Mouse (Mus musculus): Measurements from ENCODE around the gene Zfp598. TPM values are rescaled to one million over a fixed set of nuclear protein-coding genes. Genes with fewer than 3 reads are reported as not detected.
A peak's percentile ranks its signal among the peaks of the same experiment; 100 is the strongest.

Zfp598 gene
- polyA plus RNA-seq, 1 experiment from 2014 or later: 24.5 TPM

DNA sequence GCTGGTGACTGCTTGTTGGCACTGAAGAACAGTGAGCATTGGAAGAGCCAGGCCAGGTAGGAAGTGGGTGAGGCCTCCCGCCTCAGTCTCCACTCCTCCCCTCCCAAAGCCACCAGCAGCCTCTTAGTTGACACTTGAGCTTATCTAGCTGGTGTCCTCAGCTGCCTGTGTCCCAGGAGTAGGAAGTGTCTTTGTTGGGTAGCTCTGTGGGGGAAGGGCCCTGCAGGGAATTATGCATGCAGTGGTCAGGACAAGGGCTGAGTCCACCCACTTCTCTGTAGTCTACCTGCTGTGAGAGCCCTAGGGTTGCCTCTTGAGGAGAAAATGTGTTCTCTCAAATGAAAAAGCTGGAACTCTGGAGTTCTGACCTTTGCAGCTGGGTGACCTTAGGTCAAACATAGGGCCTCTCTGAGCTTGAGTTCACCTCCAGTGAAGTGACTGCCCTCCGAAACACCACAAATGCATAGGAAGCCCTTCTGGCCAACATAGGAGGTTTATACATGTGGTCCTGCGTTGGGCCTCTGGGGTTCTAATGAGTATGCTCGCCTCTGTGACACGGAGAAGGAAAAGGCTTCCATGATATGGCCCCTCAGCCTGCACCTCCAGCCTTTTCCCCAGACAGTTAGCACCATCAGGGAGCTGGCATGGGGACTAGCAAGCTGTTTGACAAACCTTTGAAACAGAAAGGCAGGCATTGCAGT is 32.6 kb upstream of the Zfp598 start:
- WGBS: 75% methylated on average over 5 of the region's 5 CpGs
- Histone ChIP-seq H3K27me3 (ENCODE audit: control insufficient read depth, insufficient read depth, low read length) (no peaks in the 10 kb centered on the region), H3K4me2 (ENCODE audit: low read depth, low read length) (no peak overlapping the region), H3K4me3 (ENCODE audit: low read depth, low read length) (no peak overlapping the region), H3K9ac (replicated peaks; ENCODE audit: low read depth, low read length) (no peak overlapping the region), H3K36me3 (ENCODE audit: control insufficient read depth, insufficient read depth, low read length) (0 out of 2 replicates have a peak, but pooled peaks cover 4% of the 10 kb centered on the region), H3K27ac (ENCODE audit: low read depth, low read length) (no peak overlapping the region), H3K9me3 (ENCODE audit: control insufficient read depth, low read length) (no peaks in the 10 kb centered on the region), H3K4me1 (ENCODE audit: control insufficient read depth, insufficient read depth, low read length) (peaks cover 3% of the 10 kb centered on the region)
- ATAC-seq (ENCODE audit: low read depth): no peak

DNA sequence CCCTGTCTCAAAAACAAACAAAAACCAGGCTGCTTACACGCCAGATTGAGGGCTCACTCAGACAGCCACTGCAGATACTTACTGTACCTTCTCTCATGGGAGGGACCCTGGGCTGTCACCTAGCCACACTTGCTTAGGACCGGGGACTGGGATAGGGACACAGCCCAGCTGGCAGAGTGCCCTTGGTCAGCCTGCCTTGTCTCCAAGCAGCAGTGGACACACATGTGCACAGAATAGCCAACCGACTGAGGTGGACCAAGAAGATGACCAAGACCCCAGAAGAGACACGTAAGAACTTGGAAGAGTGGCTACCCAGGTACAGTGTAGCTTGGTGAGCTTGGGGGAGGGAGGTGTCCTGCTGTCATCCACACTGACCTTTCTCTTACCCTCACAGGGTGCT is 31.3 kb upstream of the Zfp598 start:
- Histone ChIP-seq H3K9me3 (ENCODE audit: control insufficient read depth, low read length) (no peaks in the 10 kb centered on the region), H3K36me3 (ENCODE audit: control insufficient read depth, insufficient read depth, low read length) (0 out of 2 replicates have a peak, but pooled peaks cover 4% of the 10 kb centered on the region), H3K4me1 (ENCODE audit: control insufficient read depth, insufficient read depth, low read length) (0 out of 2 replicates have a peak, but pooled peaks cover 3% of the 10 kb centered on the region), H3K4me2 (ENCODE audit: low read depth, low read length) (no peak overlapping the region), H3K27me3 (ENCODE audit: control insufficient read depth, insufficient read depth, low read length) (no peaks in the 10 kb centered on the region), H3K27ac (ENCODE audit: low read depth, low read length) (no peak overlapping the region), H3K9ac (replicated peaks; ENCODE audit: low read depth, low read length) (no peak overlapping the region), H3K4me3 (ENCODE audit: low read depth, low read length) (no peak overlapping the region)
- ATAC-seq (ENCODE audit: low read depth): no peak
- WGBS: 95% methylated on average over 4 of the region's 4 CpGs

DNA sequence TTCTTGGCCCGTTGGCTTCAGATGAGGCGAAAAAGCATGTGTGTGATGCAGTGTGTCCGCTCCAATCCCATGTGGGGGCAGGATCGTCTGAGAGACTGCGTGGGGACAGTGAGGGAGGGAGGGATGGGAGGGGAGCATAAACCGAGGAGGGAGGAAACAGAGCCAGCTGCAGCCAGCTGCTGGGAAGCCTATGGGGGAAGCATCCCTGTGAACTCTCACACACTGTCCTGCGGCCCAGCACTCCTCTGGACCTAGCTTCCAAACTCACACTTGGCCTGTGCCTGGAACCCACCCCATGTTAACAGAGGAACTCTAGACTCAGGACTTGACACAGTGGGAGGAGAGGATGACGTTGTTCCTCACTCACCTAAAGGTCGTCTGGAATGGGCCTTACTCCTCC is 30.6 kb upstream of the Zfp598 start:
- Histone ChIP-seq H3K27ac (ENCODE audit: low read depth, low read length) (no peak overlapping the region), H3K4me1 (ENCODE audit: control insufficient read depth, insufficient read depth, low read length) (0 out of 2 replicates have a peak, but pooled peaks cover 3% of the 10 kb centered on the region), H3K4me3 (ENCODE audit: low read depth, low read length) (no peak overlapping the region), H3K27me3 (ENCODE audit: control insufficient read depth, insufficient read depth, low read length) (no peaks in the 10 kb centered on the region), H3K9ac (replicated peaks; ENCODE audit: low read depth, low read length) (no peak overlapping the region), H3K36me3 (ENCODE audit: control insufficient read depth, insufficient read depth, low read length) (0 out of 2 replicates have a peak, but pooled peaks cover 4% of the 10 kb centered on the region), H3K4me2 (ENCODE audit: low read depth, low read length) (no peak overlapping the region), H3K9me3 (ENCODE audit: control insufficient read depth, low read length) (no peaks in the 10 kb centered on the region)
- WGBS: 68% methylated on average over 9 of the region's 9 CpGs
- 0 out of 2 replicates have a peak, but pooled peaks have one; percentile 13 for ATAC-seq (ENCODE audit: low read depth)

DNA sequence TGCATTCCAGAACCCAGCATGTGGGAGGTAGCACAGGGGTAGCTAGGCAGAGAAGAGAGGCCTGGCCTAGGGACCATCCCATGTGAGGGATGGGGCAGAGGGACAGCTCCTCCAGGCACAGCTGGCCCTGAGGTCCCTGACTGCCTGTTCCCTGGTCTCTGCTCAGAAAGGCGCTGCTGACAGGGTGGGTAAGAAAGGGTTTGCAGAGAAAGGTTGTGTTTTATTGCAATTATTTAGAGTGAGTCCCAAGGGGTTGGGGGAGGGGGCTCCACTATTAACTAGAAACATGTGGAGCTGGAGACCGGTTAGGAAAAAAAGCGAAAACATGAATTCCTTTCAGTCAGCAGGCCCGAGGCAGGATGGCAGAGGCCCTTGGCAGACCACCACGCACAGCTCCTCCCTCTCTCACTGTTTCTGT is 29.9 kb upstream of the Zfp598 start:
- 59% methylated on average over 5 of the region's 5 CpGs for WGBS
- 0 out of 2 replicates have a peak, but pooled peaks have one; percentile 26 for ATAC-seq (ENCODE audit: low read depth)
- H3K27me3 ChIP-seq (ENCODE audit: control insufficient read depth, insufficient read depth, low read length): no peaks in the 10 kb centered on the region
- H3K27ac ChIP-seq (ENCODE audit: low read depth, low read length): no peak overlapping the region
- H3K36me3 ChIP-seq (ENCODE audit: control insufficient read depth, insufficient read depth, low read length): 0 out of 2 replicates have a peak, but pooled peaks cover 4% of the 10 kb centered on the region
- no peak overlapping the region for H3K4me2 ChIP-seq (ENCODE audit: low read depth, low read length)
- no peak overlapping the region for H3K9ac ChIP-seq (replicated peaks; ENCODE audit: low read depth, low read length)
- 0 out of 2 replicates have a peak, but pooled peaks cover 3% of the 10 kb centered on the region for H3K4me1 ChIP-seq (ENCODE audit: control insufficient read depth, insufficient read depth, low read length)
- H3K4me3 ChIP-seq (ENCODE audit: low read depth, low read length): no peak overlapping the region
- H3K9me3 ChIP-seq (ENCODE audit: control insufficient read depth, low read length): no peaks in the 10 kb centered on the region

DNA sequence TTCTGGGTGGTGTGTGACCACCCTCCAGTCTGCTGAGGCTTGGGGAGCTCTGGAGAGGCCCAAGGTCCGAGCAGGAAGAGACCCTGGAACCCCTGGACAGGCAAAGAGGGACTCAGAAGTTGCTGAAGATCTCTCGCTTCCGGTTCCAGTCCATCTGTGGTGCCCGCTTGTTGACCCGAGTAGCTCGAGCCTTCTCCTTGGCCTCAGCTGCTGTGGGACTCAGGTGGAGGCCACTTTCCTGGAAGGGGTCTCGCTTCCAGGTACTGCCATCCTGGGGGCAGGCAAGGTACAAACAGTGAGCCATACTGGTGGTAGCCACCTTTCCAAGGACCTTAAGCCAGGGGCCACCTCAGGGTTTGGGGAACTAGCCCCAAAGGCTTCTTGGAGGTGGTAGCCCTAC is 29.4 kb upstream of the Zfp598 start:
- no peak overlapping the region for H3K9ac ChIP-seq (replicated peaks; ENCODE audit: low read depth, low read length)
- H3K4me1 ChIP-seq (ENCODE audit: control insufficient read depth, insufficient read depth, low read length): 0 out of 2 replicates have a peak, but pooled peaks cover 3% of the 10 kb centered on the region
- H3K36me3 ChIP-seq (ENCODE audit: control insufficient read depth, insufficient read depth, low read length): 0 out of 2 replicates have a peak, but pooled peaks cover 4% of the 10 kb centered on the region
- no peak overlapping the region for H3K4me3 ChIP-seq (ENCODE audit: low read depth, low read length)
- no peak overlapping the region for H3K27ac ChIP-seq (ENCODE audit: low read depth, low read length)
- no peaks in the 10 kb centered on the region for H3K27me3 ChIP-seq (ENCODE audit: control insufficient read depth, insufficient read depth, low read length)
- ATAC-seq (ENCODE audit: low read depth): no peak
- H3K9me3 ChIP-seq (ENCODE audit: control insufficient read depth, low read length): no peaks in the 10 kb centered on the region
- H3K4me2 ChIP-seq (ENCODE audit: low read depth, low read length): no peak overlapping the region
- 87% methylated on average over 7 of the region's 7 CpGs for WGBS

DNA sequence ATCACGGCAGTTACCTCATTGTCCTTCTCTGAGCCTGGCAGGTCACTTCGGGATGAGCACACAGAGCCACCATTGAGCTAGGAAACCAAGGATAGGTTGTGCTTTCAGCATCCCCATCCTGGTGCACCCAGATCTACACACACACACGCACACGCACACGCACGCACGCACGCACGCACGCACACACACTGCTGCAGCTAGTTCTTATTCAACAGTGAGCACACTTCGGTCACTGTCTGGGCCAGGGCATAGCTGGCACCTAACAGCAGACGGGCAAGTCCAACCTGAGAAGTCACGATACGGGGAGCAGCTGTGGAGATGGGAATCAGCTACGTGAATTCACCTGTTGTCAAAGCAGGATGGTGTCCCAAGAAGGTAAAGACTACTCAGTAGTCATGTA is 28.9 kb upstream of the Zfp598 start:
- Histone ChIP-seq H3K27me3 (ENCODE audit: control insufficient read depth, insufficient read depth, low read length) (no peaks in the 10 kb centered on the region), H3K9ac (replicated peaks; ENCODE audit: low read depth, low read length) (no peak overlapping the region), H3K9me3 (ENCODE audit: control insufficient read depth, low read length) (no peaks in the 10 kb centered on the region), H3K4me1 (ENCODE audit: control insufficient read depth, insufficient read depth, low read length) (0 out of 2 replicates have a peak, but pooled peaks cover 3% of the 10 kb centered on the region), H3K4me2 (ENCODE audit: low read depth, low read length) (no peak overlapping the region), H3K4me3 (ENCODE audit: low read depth, low read length) (no peak overlapping the region), H3K27ac (ENCODE audit: low read depth, low read length) (no peak overlapping the region), H3K36me3 (ENCODE audit: control insufficient read depth, insufficient read depth, low read length) (0 out of 2 replicates have a peak, but pooled peaks cover 4% of the 10 kb centered on the region)
- ATAC-seq (ENCODE audit: low read depth): no peak
- 93% methylated on average over 15 of the region's 15 CpGs for WGBS

DNA sequence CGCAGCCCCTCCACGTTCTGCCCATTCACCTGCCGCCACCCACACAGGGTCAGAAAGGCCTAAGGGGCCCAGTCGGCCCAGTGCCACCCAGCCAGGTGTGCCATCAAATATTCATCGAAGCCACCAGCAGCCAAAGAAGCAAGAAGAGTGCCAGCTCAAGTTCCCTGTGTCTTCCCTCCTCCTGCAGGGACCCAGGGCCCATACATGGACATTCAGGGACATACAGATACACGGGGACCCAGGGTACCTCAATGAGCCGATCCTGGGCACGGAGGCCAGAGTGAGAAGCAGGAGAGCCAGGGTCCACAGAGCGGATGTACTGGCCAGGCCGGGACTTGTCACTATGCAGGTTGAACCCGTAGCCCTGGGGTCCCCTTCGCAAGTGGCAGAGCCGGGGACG is 27.5 kb upstream of the Zfp598 start:
- H3K4me3 ChIP-seq (ENCODE audit: low read depth, low read length): no peak overlapping the region
- 0 out of 2 replicates have a peak, but pooled peaks cover 4% of the 10 kb centered on the region for H3K36me3 ChIP-seq (ENCODE audit: control insufficient read depth, insufficient read depth, low read length)
- H3K27ac ChIP-seq (ENCODE audit: low read depth, low read length): no peak overlapping the region
- ATAC-seq (ENCODE audit: low read depth): no peak
- no peak overlapping the region for H3K4me2 ChIP-seq (ENCODE audit: low read depth, low read length)
- H3K9ac ChIP-seq (replicated peaks; ENCODE audit: low read depth, low read length): no peak overlapping the region
- 0 out of 2 replicates have a peak, but pooled peaks cover 3% of the 10 kb centered on the region for H3K4me1 ChIP-seq (ENCODE audit: control insufficient read depth, insufficient read depth, low read length)
- 89% methylated on average over 14 of the region's 14 CpGs for whole genome bisulfite sequencing
- H3K9me3 ChIP-seq (ENCODE audit: control insufficient read depth, low read length): no peaks in the 10 kb centered on the region
- no peaks in the 10 kb centered on the region for H3K27me3 ChIP-seq (ENCODE audit: control insufficient read depth, insufficient read depth, low read length)

DNA sequence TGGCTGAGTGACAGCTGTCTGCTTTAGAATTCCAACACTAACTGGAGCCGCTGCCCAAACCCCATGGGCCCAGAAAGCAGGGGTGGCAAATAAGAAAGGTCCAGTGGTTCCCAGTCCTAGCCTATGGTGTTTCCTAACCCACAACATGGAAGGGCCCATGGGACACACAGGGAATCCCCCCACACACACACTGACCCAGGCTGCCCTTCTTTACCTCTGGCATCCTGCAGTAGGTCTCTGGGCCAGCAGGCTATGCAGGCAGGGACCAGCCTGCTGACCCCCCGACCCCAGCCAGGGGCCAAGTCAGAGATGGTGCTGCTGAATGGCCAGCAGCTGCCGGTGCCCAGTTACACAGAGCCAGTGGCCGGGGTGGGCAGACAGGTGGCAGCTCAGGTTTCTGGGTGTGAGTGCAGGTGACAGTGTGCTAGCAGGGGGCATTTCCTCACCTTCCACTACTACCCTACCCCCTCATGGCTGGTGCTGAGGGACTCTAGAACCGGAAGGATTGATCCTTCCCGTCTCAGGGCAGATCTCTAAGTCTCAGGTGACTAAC is 26.6 kb upstream of the Zfp598 start:
- Histone ChIP-seq H3K27ac (ENCODE audit: low read depth, low read length) (no peak overlapping the region), H3K4me2 (ENCODE audit: low read depth, low read length) (no peak overlapping the region), H3K36me3 (ENCODE audit: control insufficient read depth, insufficient read depth, low read length) (0 out of 2 replicates have a peak, but pooled peaks cover 4% of the 10 kb centered on the region), H3K27me3 (ENCODE audit: control insufficient read depth, insufficient read depth, low read length) (no peaks in the 10 kb centered on the region), H3K4me1 (ENCODE audit: control insufficient read depth, insufficient read depth, low read length) (0 out of 2 replicates have a peak, but pooled peaks cover 3% of the 10 kb centered on the region), H3K9ac (replicated peaks; ENCODE audit: low read depth, low read length) (no peak overlapping the region), H3K9me3 (ENCODE audit: control insufficient read depth, low read length) (no peaks in the 10 kb centered on the region), H3K4me3 (ENCODE audit: low read depth, low read length) (no peak overlapping the region)
- ATAC-seq (ENCODE audit: low read depth): no peak
- WGBS: 83% methylated on average over 6 of the region's 6 CpGs

All from neural tube, embryonic 14.5 days (tissue).